Mouse (Mus musculus) lung, postnatal 0 days (tissue): ENCODE results near the gene Krtap5-4.

ENCODE experiments used
- CTCF ChIP-seq: IDR thresholded peaks from 2 replicates; pipeline ENCODE4 v1.5.1; 2016; ENCODE audit warnings: antibody characterized with exemption, mild to moderate bottlenecking
- EP300 ChIP-seq: IDR thresholded peaks from 2 replicates; pipeline ENCODE4 v1.6.1; 2016; ENCODE audit warnings: antibody characterized with exemption, mild to moderate bottlenecking, control low read depth

GRCm38 (mm10) chr7:142353854-142354253, 50.5 kb downstream of the Krtap5-4 start:
- TF ChIP-seq EP300 (no peak), CTCF (no peak)
